Comparison of ENCODE assay signal across 7 mouse cellular contexts in genomic region chr13:101693967-101694495, GRCm38 (mm10).
DNase-seq lines count a peak whose midpoint lies in the region; ATAC-seq lines count a peak whose summit lies in the region.

No protein-coding gene starts in this region.

- ATAC-seq in midbrain, embryonic 13.5 days, result peak; percentile 64

- H3K9ac ChIP-seq in midbrain, embryonic 13.5 days (replicated peaks), result peak overlapping the region; percentile 78

- H3K36me3 ChIP-seq in limb, embryonic 10.5 days, result 0 out of 2 replicates have a peak, but pooled peaks cover 1% of the 10 kb centered on the region
- no peaks in the 10 kb centered on the region for H3K36me3 ChIP-seq in midbrain, embryonic 13.5 days

- peak overlapping the region; percentile 73 for H3K4me3 ChIP-seq in limb, embryonic 10.5 days
- H3K4me3 ChIP-seq in midbrain, embryonic 13.5 days (replicated peaks), result peak overlapping the region; percentile 57

- H3K27me3 ChIP-seq in limb, embryonic 10.5 days (ENCODE audit: low read depth, poor library complexity, severe bottlenecking), result peaks cover 34% of the 10 kb centered on the region
- H3K27me3 ChIP-seq in midbrain, embryonic 13.5 days, result no peaks in the 10 kb centered on the region

- H3K27ac ChIP-seq in limb, embryonic 10.5 days, result peak overlapping the region; percentile 76
- peak overlapping the region; percentile 45 for H3K27ac ChIP-seq in midbrain, embryonic 13.5 days

- WGBS in limb, embryonic 10.5 days, result under 1% methylated on average over 12 of the region's 12 CpGs
- 1% methylated on average over 12 of the region's 12 CpGs for WGBS in midbrain, embryonic 13.5 days

- intact Hi-C loops in gastrocnemius, postnatal 36 days (cut with DNase I), result loop anchor here (2.0 to 10.0 kb wide), 4 partner anchors 182 to 802 kb away; no protein-coding TSS in a partner anchor

- peak; percentile 41 to 43 for DNase-seq in adrenal gland, adult 18-20 months (ENCODE audit: low spot score in 2 of 2)
- peak; percentile 69 for DNase-seq in embryo, embryonic 10.5 days (ENCODE audit: low spot score)
- peak; percentile 27 to 38 for DNase-seq in gastrocnemius, postnatal 36 days
- peak; percentile 66 for DNase-seq in kidney, adult 11 months
- DNase-seq in limb, embryonic 10.5 days (ENCODE audit: low spot score), result peak; percentile 62
- DNase-seq in spleen, adult 12 weeks (ENCODE audit: low spot score), result peak; percentile 73

- no peaks in the 10 kb centered on the region for H3K9me3 ChIP-seq in limb, embryonic 10.5 days (replicated peaks)
- no peaks in the 10 kb centered on the region for H3K9me3 ChIP-seq in midbrain, embryonic 13.5 days

- peaks cover 54% of the 10 kb centered on the region for H3K4me1 ChIP-seq in limb, embryonic 10.5 days
- H3K4me1 ChIP-seq in midbrain, embryonic 13.5 days (replicated peaks), result peaks cover 56% of the 10 kb centered on the region

- H3K4me2 ChIP-seq in midbrain, embryonic 13.5 days (replicated peaks), result peak overlapping the region; percentile 93

Comparison
In these comparisons a context has a peak if more than half of its experiments do, and no peak if none do; other contexts are left out.
1. Peak in every context shown above with its lines: DNase-seq, ATAC-seq, H3K4me3 ChIP-seq and H3K27ac ChIP-seq.